ENCODE assay signal across 20 mouse cellular contexts in genomic region chr2:33462066-33462465, GRCm38 (mm10).
"Had no signal": no experiment of that assay in that cellular context is flagged by ENCODE, and none has a peak within 500 bp of the region (broad histone marks: within the 10 kb centered on the region; RNA-seq: fewer than 3 reads in every experiment).

No protein-coding gene starts in this region.

- H3K9ac ChIP-seq: heart, embryonic 12.5 days; hindbrain, embryonic 13.5 days; hindbrain, embryonic 15.5 days; limb, embryonic 12.5 days; liver, embryonic 13.5 days; liver, embryonic 15.5 days; liver, postnatal 0 days had no signal

- H3K9me3 ChIP-seq: heart, embryonic 10.5 days; heart, embryonic 12.5 days; hindbrain, embryonic 13.5 days; hindbrain, embryonic 15.5 days; limb, embryonic 10.5 days; limb, embryonic 12.5 days; liver, embryonic 13.5 days; liver, embryonic 15.5 days had no signal

- H3K27me3 ChIP-seq: heart, embryonic 12.5 days; hindbrain, embryonic 13.5 days; hindbrain, embryonic 15.5 days; limb, embryonic 12.5 days; liver, embryonic 13.5 days; liver, embryonic 15.5 days had no signal

- H3K4me3 ChIP-seq: gastrocnemius, adult 2 months; heart, embryonic 10.5 days; heart, embryonic 12.5 days; hindbrain, embryonic 13.5 days; hindbrain, embryonic 15.5 days; layer of hippocampus, adult 2 months; left cerebral cortex, adult 2 months; limb, embryonic 10.5 days; limb, embryonic 12.5 days; liver, embryonic 13.5 days; liver, embryonic 15.5 days had no signal

- DNase-seq: gastrocnemius, adult 2 months; gastrocnemius, postnatal 10 days; gastrocnemius, postnatal 25 days; heart, adult 18-20 months; heart, postnatal 10 days; kidney, postnatal 10 days; liver; liver, embryonic 13.5 days; liver, postnatal 0 days; lung, adult 2 months had no signal

- H3K27ac ChIP-seq: gastrocnemius, adult 2 months; heart, embryonic 10.5 days; hindbrain, embryonic 13.5 days; hindbrain, embryonic 15.5 days; hindbrain, postnatal 0 days; layer of hippocampus, adult 2 months; left cerebral cortex, adult 2 months; limb, embryonic 10.5 days; limb, embryonic 12.5 days; liver, embryonic 13.5 days; liver, embryonic 15.5 days had no signal
